Mouse (Mus musculus) frontal cortex, adult 2 months (tissue): Measurements from ENCODE around the gene Acsl4. TPM values are rescaled to one million over a fixed set of nuclear protein-coding genes. Genes with fewer than 3 reads are reported as not detected.

ENCODE experiments used
- polyA plus RNA-seq: library from polyadenylated mRNA; depleted of rRNA; stranded (reverse); fragments of >200 nt; gene quantifications from 2 replicates; pipeline ENCODE4 v1.2.3, GENCODE M21; 2012; rRNA removed

Acsl4 gene
- polyA plus RNA-seq, 1 experiment: 28.9 TPM

Other genes with a start within 250 kb of the Acsl4 start
- gene Gucy2f, start 193.6 kb downstream of the Acsl4 start, polyA plus RNA-seq: 0.34 and 0.56 TPM in 2 replicates
- 21.1 and 22.0 TPM in 2 replicates for gene Nxt2, start 163.8 kb downstream of the Acsl4 start, polyA plus RNA-seq
- gene Kcne1l, start 84.2 kb downstream of the Acsl4 start, polyA plus RNA-seq: 15.5 and 16.5 TPM in 2 replicates